Comparison of ENCODE assay signal across 17 mouse cellular contexts in the genomic region with DNA sequence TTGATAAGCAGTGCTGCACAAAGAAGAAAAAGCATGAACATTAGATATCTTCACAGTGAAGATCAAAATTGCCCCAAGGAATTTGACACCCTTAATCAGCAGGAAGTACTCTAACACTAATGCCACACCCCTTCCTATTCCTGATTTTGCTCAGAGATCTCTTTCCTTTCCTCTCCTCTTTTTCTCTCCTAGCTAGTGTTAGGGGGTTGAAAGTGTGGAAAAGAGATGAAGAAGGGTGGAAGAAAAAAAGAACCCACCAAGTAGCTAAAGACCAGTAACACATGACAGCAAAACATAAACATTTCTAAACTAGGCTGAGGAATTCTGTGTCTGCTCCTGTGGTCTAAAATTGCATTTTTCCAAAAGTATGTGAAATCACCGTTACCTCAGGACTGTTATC.
"Had no signal": no experiment of that assay in that cellular context is flagged by ENCODE, and none has a peak within 500 bp of the region (broad histone marks: within the 10 kb centered on the region; RNA-seq: fewer than 3 reads in every experiment).

No protein-coding gene starts in this region.

- H3K9ac ChIP-seq: neural tube, embryonic 12.5 days; neural tube, embryonic 13.5 days; neural tube, embryonic 15.5 days; stomach, embryonic 15.5 days had no signal

- H3K27me3 ChIP-seq: neural tube, embryonic 12.5 days; neural tube, embryonic 13.5 days; neural tube, embryonic 15.5 days; stomach, embryonic 15.5 days had no signal

- H3K36me3 ChIP-seq: neural tube, embryonic 12.5 days; neural tube, embryonic 13.5 days; neural tube, embryonic 15.5 days; stomach, embryonic 15.5 days had no signal

- DNase-seq: retina, postnatal 1 day; right cerebral cortex, adult 18-20 months; right cerebral cortex, postnatal 14 days; right cerebral cortex, postnatal 25 days; right cerebral cortex, postnatal 4 days; spleen, adult 18-20 months; thymus, adult 18-20 months; thymus, adult 2 months; thymus, postnatal 14 days; thymus, postnatal 25 days; thymus, postnatal 36 days; thymus, postnatal 4 days had no signal

- H3K27ac ChIP-seq: neural tube, embryonic 12.5 days; neural tube, embryonic 13.5 days; neural tube, embryonic 15.5 days; stomach, embryonic 15.5 days; stomach, postnatal 0 days had no signal

- H3K9me3 ChIP-seq: neural tube, embryonic 12.5 days; neural tube, embryonic 13.5 days; neural tube, embryonic 15.5 days; stomach, embryonic 15.5 days had no signal

- H3K4me2 ChIP-seq: neural tube, embryonic 12.5 days; neural tube, embryonic 13.5 days; neural tube, embryonic 15.5 days; stomach, embryonic 15.5 days had no signal

- H3K4me3 ChIP-seq: neural tube, embryonic 12.5 days; neural tube, embryonic 13.5 days; neural tube, embryonic 15.5 days; stomach, embryonic 15.5 days had no signal
